Mouse (Mus musculus): ENCODE results near the gene Emx1. TPM values are rescaled to one million over a fixed set of nuclear protein-coding genes. Genes with fewer than 3 reads are reported as not detected.

Emx1 gene
- total RNA-seq, 2 experiments from 2014 or later, result not detected

DNA sequence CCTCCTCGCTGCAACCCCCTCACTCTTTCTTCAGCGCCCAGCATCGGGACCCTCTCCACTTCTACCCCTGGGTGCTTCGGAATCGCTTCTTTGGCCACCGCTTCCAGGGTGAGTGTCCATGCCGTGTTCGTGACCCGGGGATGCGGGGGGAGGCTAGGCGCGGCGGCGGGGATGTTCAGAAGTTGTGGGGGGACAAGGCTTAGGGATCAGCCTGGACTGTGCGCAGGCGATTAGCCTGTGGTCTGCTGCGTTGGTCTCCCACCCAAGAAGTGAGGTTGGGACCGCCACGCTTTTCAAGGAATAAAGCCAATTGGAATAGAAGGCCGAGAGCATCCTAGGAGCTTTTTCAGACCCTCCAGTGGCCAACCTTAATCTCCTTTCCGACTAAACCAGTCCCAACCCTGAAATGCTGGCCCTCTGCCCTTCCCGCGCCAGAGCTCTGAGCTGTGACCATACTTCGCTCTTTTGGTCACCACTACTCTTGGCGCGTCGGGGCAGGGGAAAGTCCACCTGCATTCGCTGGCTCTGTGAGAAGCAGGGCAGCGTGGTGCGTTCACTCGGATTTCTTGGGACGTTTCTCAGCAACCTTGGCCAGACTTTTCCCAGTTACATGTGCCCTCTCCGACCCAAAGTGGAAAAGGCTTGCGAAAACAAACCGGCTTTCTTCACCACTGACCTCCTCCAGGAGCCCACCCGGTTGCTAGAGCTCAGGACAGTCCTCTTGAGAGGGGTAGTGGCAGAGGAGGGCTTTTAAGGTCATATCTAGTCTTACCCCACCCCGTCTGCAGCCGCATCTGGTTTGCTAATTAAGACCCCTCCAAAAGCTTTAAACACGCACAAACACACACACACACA, 1.2 kb downstream of the Emx1 start:
- no peak for DNase-seq

DNA sequence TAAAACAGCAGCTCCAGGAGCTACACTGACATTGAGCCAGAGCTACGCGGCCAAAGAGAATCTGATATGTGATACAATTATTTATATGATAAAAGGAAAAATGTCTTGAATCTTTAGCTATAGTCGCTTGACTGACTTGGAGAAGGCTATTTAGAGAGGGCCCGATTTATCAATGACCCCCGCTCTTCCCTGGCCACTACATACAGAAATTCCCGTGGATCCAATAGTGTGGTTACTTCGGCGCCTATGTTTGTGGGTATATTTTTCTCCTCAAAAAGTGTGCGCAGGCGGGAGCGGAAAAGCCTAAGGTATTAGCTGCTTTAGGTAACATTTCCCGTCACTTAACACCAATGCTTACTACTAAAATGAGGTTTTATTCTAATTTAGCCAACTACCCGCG, 2.1 kb downstream of the Emx1 start:
- no peak for DNase-seq
- intact Hi-C loops (cut with DNase I), result no loop called here

More for the DNA sequence above, 1.2 kb downstream of the Emx1 start:
- intact Hi-C loops (cut with DNase I), result no loop called here

DNA sequence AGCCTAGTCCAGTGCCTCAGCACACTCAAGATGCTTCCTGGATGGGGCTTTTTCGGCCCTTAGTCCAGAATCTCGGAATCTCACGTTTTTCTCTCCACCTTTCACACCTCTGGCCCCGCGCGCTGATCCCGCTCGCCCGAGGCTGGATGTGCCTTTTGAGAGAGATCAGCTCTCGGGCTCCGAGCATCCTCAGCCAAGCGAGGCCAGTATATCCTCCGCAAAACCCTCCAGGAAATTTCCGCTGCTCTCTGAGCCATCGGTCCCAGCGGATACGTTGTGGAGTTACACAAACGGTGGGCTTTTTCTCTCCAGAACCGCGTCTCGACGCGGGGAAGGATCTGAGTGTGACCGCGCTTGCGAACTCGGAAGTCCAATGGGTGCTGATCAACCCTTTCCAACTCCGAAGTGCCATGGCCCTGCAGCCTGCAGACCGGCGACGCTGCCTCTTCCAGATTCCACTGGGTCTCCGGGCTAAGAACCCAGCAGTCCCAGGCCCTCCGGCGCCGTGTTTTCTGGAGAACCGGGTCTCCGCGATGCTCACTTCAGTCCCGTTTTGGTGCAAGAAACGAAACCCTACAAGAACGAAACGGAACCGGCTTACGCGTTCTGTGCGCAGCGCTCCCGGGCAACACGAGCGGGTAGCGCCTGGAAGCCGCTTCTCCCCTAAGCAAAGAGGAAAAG, 2.8 kb downstream of the Emx1 start:
- no peak for DNase-seq
- intact Hi-C loops (cut with DNase I), result no loop called here

DNA sequence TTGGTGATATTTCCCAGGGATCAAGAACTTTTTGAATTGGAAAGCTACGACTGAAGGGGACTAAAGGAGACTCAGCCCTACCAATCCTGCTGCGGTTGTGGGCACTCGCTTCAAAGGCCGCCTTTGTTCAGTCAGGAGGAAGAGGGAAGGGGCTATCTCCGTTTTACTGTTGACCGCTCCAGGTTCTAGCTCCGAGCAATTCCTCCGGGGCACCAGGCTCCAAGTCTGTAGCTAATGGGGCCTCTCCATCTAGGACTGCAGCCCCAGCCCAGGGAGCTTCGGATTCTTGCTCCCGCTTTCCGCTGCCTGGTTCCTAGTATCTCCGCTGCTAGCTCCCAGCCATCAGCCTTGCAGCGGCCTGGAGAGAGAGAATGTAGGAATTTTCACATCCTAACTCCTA, 3.4 kb downstream of the Emx1 start:
- intact Hi-C loops (cut with DNase I), result no loop called here
- no peak for DNase-seq

DNA sequence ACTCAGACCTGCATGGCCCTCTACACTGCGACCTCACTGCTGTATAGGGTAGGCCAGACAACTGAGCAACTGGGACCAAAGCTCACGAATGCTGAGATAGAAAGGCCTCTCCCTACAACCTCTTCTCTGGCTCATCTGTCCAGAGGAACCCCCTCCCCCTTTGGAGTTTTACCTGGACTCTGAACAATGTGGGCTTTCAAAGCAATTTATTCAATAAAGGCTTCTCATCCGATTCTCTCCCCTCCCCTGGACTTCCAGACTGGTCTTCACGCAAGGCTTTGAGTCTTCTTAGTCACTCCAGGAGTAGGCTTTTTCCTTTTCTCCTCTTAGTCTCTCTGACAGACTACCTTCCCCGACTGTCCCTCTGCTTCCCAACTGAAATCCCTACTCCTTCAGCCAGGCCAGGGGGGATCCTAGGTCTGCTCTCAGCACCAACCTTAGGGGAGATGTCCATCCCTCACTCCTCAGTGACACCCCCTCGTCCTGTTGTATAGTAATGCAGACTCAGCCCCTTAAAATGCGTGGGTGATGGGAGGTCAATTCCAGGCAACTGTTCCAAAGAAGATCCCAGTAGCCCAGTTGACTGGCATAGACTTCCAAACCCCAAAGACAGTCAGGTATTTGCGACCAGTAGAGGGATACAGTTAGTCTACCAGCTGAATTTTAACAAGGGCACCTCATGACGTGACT, 4.7 kb downstream of the Emx1 start:
- intact Hi-C loops (cut with DNase I), result no loop called here

DNA sequence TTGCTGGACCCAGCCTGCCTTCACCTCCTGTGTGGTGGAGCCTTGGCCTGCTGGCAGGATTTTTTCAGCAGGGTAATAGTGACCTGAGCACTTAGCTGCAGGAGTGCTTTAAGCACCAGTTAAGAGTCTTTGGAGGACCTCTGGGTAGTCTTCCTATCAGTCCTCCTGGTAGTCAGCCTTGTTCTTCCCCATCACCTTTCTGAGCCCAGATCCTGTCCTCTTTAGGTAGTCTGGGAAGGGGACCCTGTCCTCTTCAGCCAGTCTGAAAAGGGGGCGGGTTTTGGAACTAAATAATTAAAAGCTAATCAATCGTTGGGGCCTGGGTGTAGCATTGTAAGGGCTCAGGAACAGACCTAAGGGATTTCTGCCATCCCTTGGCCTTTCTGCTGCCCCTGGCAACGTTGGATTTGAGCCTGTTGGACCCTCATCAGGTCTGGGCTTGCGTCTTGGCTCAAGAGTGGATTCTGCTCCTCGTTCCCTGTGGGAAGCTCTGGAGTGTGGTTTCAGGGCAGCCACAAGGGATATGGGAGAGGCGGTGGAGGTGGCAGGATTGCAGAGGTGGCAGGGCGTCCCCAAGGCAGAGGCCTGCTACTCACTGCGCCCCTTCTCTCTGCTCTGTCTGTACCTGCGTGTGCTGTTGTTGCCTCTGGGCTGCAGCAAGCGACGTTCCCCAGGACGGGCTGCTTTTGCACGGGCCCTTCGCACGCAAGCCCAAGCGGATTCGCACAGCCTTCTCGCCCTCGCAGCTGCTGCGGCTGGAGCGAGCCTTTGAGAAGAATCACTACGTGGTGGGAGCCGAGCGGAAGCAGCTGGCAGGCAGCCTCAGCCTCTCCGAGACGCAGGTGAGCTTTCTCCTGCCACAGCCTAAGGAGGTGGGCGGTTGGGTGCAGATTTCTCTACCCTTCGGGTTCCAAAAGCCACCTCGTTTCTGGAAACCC, 6.4 kb downstream of the Emx1 start:
- intact Hi-C loops (cut with DNase I), result no loop called here
- no peak for DNase-seq

More for the DNA sequence above, 4.7 kb downstream of the Emx1 start:
- no peak for DNase-seq

DNA sequence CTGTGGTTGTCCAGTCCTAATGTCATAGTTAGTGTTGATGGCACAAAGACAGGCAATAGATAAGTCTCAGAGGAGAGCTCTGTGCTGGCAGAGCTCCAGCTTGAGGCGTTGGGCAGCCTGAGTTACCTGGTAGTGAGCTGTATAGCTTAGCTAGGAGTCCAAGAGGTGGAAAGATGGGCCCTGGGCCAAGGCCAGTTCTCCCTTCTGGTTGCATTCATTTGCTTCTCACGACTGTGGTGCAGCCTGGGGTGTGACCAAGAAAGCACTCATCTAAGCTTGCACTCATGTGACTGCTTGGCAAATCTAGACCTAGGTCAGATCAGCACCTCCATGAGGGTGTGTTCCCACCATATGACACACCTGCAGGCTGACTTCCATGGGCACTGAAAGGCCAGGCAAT, 10.7 kb downstream of the Emx1 start:
- intact Hi-C loops (cut with DNase I), result no loop called here
- no peak for DNase-seq

DNA sequence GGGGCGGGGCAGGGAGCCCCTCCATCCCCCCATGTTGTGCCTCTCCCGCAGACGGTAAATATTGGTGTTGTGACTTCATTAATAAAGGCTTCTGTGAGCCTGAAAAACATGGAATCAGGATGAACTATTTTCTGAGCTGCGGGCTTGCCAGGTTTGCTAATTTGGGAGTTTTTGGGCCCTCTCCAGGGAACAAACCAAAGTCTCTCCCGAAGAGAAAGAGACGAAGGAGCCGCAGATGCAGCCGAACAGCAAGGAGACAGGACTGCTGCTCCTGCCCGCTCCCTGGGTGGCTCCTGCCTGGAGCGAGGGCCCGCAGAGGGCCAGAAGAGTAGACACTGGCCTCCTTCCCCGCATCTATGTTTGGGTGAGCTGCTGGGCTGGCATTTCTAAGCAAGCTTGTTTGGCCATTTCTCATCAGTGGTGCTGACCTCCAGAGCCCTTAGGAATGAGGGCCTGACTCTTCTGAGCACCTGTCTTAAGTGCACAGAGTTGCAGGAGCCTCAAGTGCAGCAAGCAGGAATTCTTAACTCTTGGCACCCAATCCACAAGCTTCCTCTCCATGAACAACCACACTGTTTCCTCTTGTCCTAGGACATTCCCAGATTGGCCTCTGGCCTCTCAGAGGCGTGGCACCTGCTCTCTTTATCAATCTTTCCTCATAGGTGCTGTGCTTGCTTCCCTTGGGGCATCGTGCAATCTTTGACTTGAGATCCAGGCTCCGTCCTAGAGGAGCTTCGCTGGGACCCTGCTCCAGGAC, 19.1 kb downstream of the Emx1 start:
- intact Hi-C loops (cut with DNase I), result no loop called here
- DNase-seq, result no peak

DNA sequence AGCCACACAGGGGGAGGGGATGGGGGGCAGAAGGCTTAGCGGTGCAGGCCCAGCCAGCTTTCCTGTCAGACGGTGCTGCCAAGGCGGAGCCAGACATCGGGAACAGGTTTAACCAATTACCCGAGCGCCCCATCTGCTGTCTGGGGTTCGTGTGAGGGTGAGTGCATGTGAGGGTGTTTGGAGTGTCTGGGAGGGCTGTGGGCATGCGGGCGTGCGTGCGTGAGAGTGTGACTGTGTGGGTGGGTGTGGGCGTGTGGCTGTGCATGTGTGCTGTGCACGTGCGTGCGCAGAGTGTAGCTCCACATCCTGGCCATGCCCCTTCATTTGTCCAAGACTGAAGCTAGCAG, 19.7 kb downstream of the Emx1 start:
- intact Hi-C loops (cut with DNase I), result no loop called here

DNA sequence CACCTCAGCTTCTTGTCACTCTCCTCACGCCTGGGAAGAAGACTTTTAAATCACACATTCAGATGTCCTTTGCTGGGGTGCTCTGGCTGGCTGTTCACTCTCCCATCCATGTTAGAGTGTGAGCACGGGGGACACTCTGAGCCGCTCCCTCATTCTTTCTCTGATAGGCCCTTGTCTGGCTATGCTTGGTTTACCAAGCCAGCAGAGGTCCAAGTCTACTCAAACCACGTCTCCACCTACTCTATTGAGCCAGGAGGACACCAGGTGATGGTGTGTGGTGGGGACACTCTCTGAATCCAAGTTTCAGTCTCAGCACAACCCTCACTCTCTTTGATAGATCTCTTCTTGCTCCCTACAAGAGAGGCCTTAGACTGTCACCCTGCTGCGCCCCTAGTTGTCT, 20.1 kb downstream of the Emx1 start:
- intact Hi-C loops (cut with DNase I), result no loop called here
- DNase-seq, result no peak

More for the DNA sequence above, 19.7 kb downstream of the Emx1 start:
- no peak for DNase-seq

DNA sequence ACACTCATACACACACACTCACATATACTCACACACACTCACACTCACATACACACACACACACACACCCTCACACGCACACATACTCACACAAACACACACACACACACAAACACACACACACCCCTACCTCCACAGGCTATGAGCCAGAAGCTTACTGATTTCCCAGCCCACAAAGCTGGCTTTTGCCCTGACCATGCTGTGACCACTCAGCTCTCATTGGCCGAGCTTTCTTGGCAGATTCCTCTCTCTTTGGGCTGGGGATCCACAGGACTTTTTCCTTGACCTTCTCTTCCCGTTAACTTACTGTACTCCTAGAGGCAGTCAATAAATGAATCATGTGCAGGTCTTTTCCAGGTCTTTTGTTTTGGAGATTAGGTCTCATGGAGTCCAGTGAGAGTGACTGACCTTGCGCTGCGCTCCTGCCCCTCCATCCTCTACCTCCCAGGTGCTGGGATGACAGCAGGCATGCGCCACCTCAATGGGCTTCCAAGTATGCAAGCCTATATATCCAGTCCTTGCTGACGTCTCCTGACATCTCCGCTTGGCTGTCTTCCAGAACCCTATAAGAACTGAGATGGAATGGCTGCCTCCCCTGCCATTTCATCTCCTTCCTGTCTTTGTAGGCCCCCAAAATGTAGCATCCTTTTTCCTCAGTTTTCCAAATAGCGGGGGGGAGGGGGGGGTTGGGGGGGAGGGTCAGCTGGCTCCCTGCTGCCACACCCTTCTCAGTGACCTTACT, 22.2 kb downstream of the Emx1 start:
- DNase-seq, result no peak
- intact Hi-C loops (cut with DNase I), result no loop called here

DNA sequence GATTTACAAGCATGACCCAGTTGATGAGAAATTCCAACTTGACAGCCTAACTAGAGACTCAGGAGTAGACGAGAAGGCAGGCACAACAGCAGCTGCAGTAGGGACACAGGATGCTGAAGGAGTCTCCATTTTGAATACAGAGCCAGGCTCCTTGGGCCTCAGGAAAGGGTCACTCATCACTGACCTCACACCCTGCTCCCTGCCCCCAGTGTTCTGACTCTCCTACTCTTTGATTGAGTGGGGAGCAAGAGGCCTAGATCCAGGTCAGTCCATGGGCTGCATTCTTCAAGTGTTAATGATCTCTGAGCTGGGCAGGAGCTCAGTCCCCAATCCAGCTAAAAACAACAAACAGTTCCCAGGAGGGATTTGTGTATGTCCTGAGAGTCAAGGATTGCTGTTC, 23.4 kb downstream of the Emx1 start:
- DNase-seq, result no peak
- intact Hi-C loops (cut with DNase I), result no loop called here

DNA sequence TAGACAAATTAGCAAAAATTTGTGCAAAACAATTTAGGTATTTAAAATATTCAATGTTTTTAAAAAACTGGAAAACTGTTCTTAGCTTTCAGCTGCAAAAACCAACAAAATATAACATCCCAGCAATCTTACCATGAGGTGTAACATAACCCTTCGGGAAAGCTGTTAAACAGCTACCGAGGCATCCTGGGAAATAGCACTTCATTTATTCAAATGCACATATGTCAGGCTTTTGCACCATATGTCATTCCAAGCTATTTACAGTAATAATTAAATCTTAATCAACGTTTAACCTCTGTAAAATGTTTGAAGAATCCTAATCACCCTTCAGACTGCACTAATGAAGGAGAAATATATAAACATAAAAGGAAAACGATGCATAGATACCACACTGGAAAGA, 31.0 kb downstream of the Emx1 start:
- intact Hi-C loops (cut with DNase I), result no loop called here
- no peak for DNase-seq

DNA sequence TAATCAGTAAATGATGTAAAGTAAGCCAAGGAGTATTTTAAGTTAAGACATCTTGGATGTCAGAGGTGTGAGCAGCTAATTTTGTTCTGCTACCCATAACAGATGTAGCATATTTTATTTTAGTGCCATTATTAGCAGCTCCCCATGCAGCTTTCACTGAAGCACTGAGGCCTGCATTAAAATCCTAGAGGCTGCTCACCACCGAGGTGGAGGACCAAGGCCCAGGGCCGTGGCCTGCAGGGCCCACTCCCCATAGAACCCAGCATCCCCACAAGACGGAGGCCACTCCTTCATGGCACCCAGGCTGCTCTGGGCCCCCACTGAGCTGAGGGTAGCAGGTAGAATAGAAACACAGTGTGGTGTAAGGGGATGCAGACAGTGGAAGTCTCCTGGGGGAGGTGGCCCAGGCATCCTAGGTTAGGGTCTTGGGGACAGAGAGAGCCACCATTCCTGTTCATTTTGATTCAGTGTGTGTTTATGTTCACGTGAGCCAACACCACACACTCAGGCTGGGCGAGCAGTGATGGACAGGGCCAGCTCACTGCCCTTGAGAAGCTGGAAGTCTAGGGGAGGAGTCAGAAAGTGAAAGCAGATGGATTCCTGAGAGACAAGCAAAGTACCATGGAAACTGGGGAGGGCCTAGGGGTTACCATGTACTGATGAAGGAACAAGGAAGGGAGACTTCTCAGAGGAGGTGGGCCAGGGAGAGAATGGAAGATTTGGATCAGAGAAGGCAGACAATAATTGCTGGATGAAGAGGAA, 31.6 kb downstream of the Emx1 start:
- intact Hi-C loops (cut with DNase I), result no loop called here
- DNase-seq, result no peak

DNA sequence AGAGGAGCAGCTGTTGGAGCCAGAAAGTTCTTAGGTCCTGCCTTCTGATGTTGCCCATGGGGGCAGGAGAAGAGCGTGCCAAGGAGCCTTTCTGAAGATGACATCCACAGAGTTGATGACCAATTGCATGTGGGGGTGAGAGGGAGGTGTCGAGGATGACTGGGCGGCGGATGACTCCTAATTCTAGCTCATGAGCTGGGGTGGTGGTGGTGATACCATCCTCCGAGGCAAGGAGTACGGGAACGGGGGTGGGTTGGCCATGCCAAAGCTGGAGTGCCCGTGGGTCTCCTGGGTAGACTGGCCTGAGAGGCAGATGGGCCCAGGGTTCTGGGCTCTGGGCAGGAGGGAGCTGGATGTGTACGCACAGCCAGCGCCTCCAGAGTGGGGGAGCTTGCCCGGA, 32.5 kb downstream of the Emx1 start:
- intact Hi-C loops (cut with DNase I), result no loop called here
- no peak for DNase-seq

DNA sequence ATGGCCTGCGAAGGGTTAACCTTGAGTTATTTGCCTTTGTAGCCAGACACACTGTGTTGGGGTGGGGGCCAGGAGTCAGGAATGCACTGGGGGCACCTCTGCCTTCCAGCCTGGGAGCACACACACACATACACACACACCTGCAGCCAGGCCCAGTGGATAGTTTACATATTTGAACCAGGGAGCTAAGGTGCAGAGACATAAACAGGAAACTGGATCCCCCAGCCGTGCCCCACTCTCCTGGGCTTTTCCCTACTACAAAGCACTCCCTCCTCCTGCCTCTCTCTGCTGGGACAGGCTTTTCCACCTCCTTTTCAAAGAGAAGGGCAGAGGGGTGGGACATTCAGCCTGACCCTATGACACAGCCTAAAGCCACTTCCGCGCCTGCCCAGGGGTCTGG, 33.7 kb downstream of the Emx1 start:
- DNase-seq, result no peak
- intact Hi-C loops (cut with DNase I), result no loop called here

DNA sequence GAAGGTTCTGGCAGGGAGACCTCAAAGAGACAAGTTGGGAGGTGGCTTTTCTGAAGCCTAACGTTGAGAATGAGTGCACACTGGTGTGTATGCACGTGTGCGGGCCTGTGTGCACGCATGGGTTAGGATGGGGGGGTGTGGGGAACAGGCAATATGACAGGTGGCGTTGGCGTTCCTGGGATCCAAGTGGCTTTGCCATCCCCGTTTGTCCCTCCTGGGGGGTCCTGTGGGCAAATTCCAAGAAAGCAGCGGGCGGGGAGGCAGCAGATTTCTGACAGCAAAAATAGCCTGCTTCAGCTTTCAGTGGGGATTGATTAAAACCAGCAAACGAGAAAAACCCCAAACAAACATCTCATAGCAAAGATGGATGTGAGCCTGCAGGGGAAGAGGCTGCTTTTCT, 35.3 kb downstream of the Emx1 start:
- DNase-seq, result no peak
- intact Hi-C loops (cut with DNase I), result no loop called here

DNA sequence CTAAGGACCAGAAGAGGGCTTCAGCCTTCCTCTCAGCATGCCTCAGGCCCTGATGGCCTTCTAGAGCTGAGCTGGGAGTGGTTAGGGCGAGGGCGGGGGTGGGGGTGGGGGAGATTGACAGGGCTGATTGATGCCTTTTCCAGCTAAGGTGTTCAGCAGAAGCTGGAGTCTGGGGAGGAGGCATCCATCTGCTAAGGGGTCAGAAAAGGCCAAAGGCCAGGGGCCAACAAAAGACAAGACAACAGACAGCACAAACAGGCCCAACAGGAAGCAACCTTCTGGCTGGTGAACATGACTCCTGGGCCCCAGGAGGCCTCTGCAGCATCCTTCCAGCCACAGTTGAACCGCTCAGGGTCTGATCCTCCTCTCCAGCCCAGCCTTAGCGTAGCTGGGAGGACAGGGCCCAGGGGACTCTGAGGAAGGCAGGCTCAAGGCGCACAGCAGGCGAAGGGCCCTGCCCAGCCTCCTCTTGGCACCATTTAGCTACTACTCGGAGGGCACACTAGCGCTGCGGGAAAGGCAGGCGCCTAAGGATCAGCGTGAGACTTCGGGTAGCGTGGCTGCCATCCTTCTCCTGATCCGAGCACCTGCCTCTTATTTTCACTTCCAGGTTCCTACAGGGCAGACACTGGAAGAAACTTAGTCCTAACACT, 36.4 kb downstream of the Emx1 start:
- intact Hi-C loops (cut with DNase I), result no loop called here
- no peak for DNase-seq

Measured in gastrocnemius, postnatal 36 days (tissue).